In the genomic region with DNA sequence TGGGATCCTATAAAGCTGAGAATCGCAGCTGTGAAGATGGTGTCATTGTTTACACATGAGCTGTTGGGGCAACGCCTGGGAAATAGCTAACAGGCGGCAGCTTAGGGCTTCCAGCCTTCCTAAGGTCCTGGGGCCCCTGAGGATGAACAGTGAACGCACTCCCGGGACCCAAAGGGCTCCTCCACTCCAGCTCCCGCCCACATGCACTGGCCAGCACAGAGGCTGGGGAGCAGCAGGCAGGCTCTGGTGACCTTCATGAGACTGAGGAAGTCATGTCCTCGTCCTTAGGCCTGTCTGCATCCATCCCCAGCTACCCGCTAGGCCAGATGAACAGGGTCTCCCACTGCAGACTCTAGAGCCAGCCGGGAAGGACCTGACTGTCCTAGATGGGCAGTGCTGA, we compare ENCODE assay signal across 21 mouse cellular contexts. TPM values are rescaled to one million over a fixed set of nuclear protein-coding genes. Genes with fewer than 3 reads are reported as not detected.
DNase-seq lines count a peak whose midpoint lies in the region; ATAC-seq and TF ChIP-seq lines count a peak whose summit lies in the region.
"Had no signal": no experiment of that assay in that cellular context is flagged by ENCODE, and none has a peak within 500 bp of the region (broad histone marks: within the 10 kb centered on the region; RNA-seq: fewer than 3 reads in every experiment).

No protein-coding gene starts in this region.

- TF ChIP-seq CTCF in midbrain, postnatal 0 days (IDR thresholded peaks at IDR 0.05): no peak

- H3K27me3 ChIP-seq in midbrain, embryonic 10.5 days (ENCODE audit: low read depth, poor library complexity, severe bottlenecking): peaks cover 100% of the 10 kb centered on the region
- H3K27me3 ChIP-seq in midbrain, postnatal 0 days (ENCODE audit: insufficient read depth, low read length): peaks cover 24% of the 10 kb centered on the region; the same call in 1 of the 2 replicates
- H3K27me3 ChIP-seq in midbrain, embryonic 15.5 days (replicated peaks): peaks cover 43% of the 10 kb centered on the region
- H3K27me3 ChIP-seq: CH12.LX had no signal

- H3K4me3 ChIP-seq in midbrain, embryonic 10.5 days: no peak overlapping the region
- H3K4me3 ChIP-seq in midbrain, postnatal 0 days (ENCODE audit: low read depth, low read length): no peak overlapping the region
- no peak overlapping the region for H3K4me3 ChIP-seq in midbrain, embryonic 15.5 days
- H3K4me3 ChIP-seq: erythroblast, embryonic 14.5 days; heart, embryonic 10.5 days; limb, embryonic 15.5 days; midbrain, embryonic 12.5 days had no signal

- peaks cover 12% of the 10 kb centered on the region for H3K4me1 ChIP-seq in midbrain, embryonic 10.5 days
- H3K4me1 ChIP-seq in midbrain, postnatal 0 days (ENCODE audit: insufficient read depth, low read length): peaks cover 3% of the 10 kb centered on the region; the same call in 1 of the 2 replicates
- H3K4me1 ChIP-seq in midbrain, embryonic 15.5 days: peaks cover 13% of the 10 kb centered on the region; the same call in 1 of the 2 replicates

- H3K36me3 ChIP-seq in midbrain, embryonic 10.5 days: peaks cover 4% of the 10 kb centered on the region; the same call in 1 of the 2 replicates
- no peaks in the 10 kb centered on the region for H3K36me3 ChIP-seq in midbrain, postnatal 0 days (ENCODE audit: insufficient read depth, low read length)
- H3K36me3 ChIP-seq in midbrain, embryonic 15.5 days (replicated peaks): no peaks in the 10 kb centered on the region
- H3K36me3 ChIP-seq: heart, embryonic 10.5 days; limb, embryonic 15.5 days had no signal

- no peak for ATAC-seq in midbrain, postnatal 0 days (ENCODE audit: low FRiP score)
- 0 out of 2 replicates have a peak, but pooled peaks have one; percentile 19 for ATAC-seq in midbrain, embryonic 15.5 days (replicated peaks)
- ATAC-seq: inflammation-experienced regulatory T-cells, adult 6 months had no signal

- no peak overlapping the region for H3K4me2 ChIP-seq in midbrain, postnatal 0 days (ENCODE audit: low read depth, low read length, poor library complexity, severe bottlenecking)
- no peak overlapping the region for H3K4me2 ChIP-seq in midbrain, embryonic 15.5 days
- H3K4me2 ChIP-seq: limb, embryonic 15.5 days; midbrain, embryonic 12.5 days had no signal

- peak; percentile 37 for DNase-seq in gastrocnemius, adult 18-20 months (ENCODE audit: low spot score)
- no peak for DNase-seq in gastrocnemius, postnatal 36 days
- DNase-seq in midbrain, embryonic 10.5 days (ENCODE audit: low spot score): peak; percentile 17
- DNase-seq in midbrain, postnatal 0 days (ENCODE audit: low spot score): no peak
- DNase-seq in gastrocnemius, postnatal 10 days: peak; percentile 14
- DNase-seq in heart, postnatal 4 days: no peak
- DNase-seq in thymus, postnatal 10 days (ENCODE audit: low spot score in 2 of 2): no peak
- DNase-seq: cerebellum, postnatal 10 days; heart, postnatal 36 days; lung, adult 18-20 months; lung, postnatal 36 days; right cerebral cortex, postnatal 25 days; thymus, postnatal 14 days had no signal

- intact Hi-C loops in gastrocnemius, postnatal 36 days (cut with DNase I): no loop called here

- no peaks in the 10 kb centered on the region for H3K9me3 ChIP-seq in midbrain, embryonic 10.5 days (replicated peaks)
- H3K9me3 ChIP-seq in midbrain, postnatal 0 days (ENCODE audit: low read length): no peaks in the 10 kb centered on the region
- H3K9me3 ChIP-seq in midbrain, embryonic 15.5 days: no peaks in the 10 kb centered on the region
- H3K9me3 ChIP-seq: heart, embryonic 10.5 days; limb, embryonic 15.5 days; midbrain, embryonic 12.5 days had no signal

- no peak overlapping the region for H3K27ac ChIP-seq in midbrain, embryonic 10.5 days (replicated peaks)
- no peak overlapping the region for H3K27ac ChIP-seq in midbrain, postnatal 0 days (ENCODE audit: low read depth, low read length)
- H3K27ac ChIP-seq in midbrain, embryonic 15.5 days: no peak overlapping the region
- H3K27ac ChIP-seq: heart, embryonic 10.5 days; limb, embryonic 15.5 days; midbrain, embryonic 12.5 days had no signal

- no peak overlapping the region for H3K9ac ChIP-seq in midbrain, postnatal 0 days (replicated peaks; ENCODE audit: low read length, poor library complexity, severe bottlenecking)
- H3K9ac ChIP-seq in midbrain, embryonic 15.5 days: no peak overlapping the region
- H3K9ac ChIP-seq: limb, embryonic 15.5 days; midbrain, embryonic 12.5 days had no signal

- WGBS in midbrain, embryonic 10.5 days: 18% methylated on average over 9 of the region's 9 CpGs
- 22% methylated on average over 9 of the region's 9 CpGs for WGBS in midbrain, postnatal 0 days
- WGBS in midbrain, embryonic 15.5 days: 19% methylated on average over 9 of the region's 9 CpGs

RNA-seq across cellular contexts. Expression of gene Lhx2, which starts 27.9 kb away (rescaled TPM):
- total RNA-seq in gastrocnemius, adult 18-20 months (2021): not detected
- total RNA-seq in gastrocnemius, postnatal 36 days (2021): not detected
- 23.3 and 29.0 TPM in 2 replicates for polyA plus RNA-seq in midbrain, embryonic 10.5 days (2016; fragmentation: Nextera tagmentation; extraction: Ambion mirVana)
- 77.5 and 90.1 TPM in 2 replicates for total RNA-seq in midbrain, postnatal 0 days (2014; rRNA removed)
- 22.1 and 23.8 TPM in 2 replicates for polyA plus RNA-seq in midbrain, postnatal 0 days (2015; fragmentation: Nextera tagmentation; extraction: Ambion mirVana)
- 1 to 10 TPM in 1 of 2 experiments, under 1 TPM in 1; 0.59 to 1.2 TPM for total RNA-seq in gastrocnemius, postnatal 10 days (2021)
- 47.3 and 58.4 TPM in 2 replicates for polyA plus RNA-seq in midbrain, embryonic 15.5 days (2015; fragmentation: Nextera tagmentation; extraction: Ambion mirVana)
- 1 to 10 TPM in 1 of 2 experiments, under 1 TPM in 1; 0.29 to 1.2 TPM for total RNA-seq in heart, postnatal 4 days (2021)
- total RNA-seq: adrenal gland, adult 18-20 months; heart, postnatal 36 days had no signal

Comparison
In these comparisons a context has a peak if more than half of its experiments do, and no peak if none do; other contexts are left out.
1. DNase-seq: peak in gastrocnemius, adult 18-20 months (single experiment), midbrain, embryonic 10.5 days (single experiment) and gastrocnemius, postnatal 10 days (single experiment); none in gastrocnemius, postnatal 36 days (0 of 2), midbrain, postnatal 0 days (single experiment), heart, postnatal 4 days (single experiment) and thymus, postnatal 10 days (0 of 2).
2. RNA of gene Lhx2, which starts 27.9 kb away (total RNA-seq): 77.5 to 90.1 TPM in midbrain, postnatal 0 days; 0.59 to 1.2 TPM in gastrocnemius, postnatal 10 days, 0.29 to 1.2 TPM in heart, postnatal 4 days, not detected in gastrocnemius, postnatal 36 days and not detected in gastrocnemius, adult 18-20 months; every median in the first group is over 10 times any median in the second.